Mouse (Mus musculus): ENCODE results near the gene Cxcr4. TPM values are rescaled to one million over a fixed set of nuclear protein-coding genes. Genes with fewer than 3 reads are reported as not detected.

Cxcr4 gene
- polyA plus RNA-seq, 1 experiment from 2014 or later: 1.3 TPM

GRCm38 (mm10) chr1:128540213-128540612 lies 51.9 kb downstream of the Cxcr4 start:
- no peak overlapping the region for H3K4me3 ChIP-seq (ENCODE audit: low read depth, low read length)
- no peaks in the 10 kb centered on the region for H3K27me3 ChIP-seq (replicated peaks; ENCODE audit: control insufficient read depth, insufficient read depth, low read length)
- TF ChIP-seq CTCF (IDR thresholded peaks at IDR 0.05; ENCODE audit: low read depth): no peak
- H3K27ac ChIP-seq (ENCODE audit: low read depth, low read length): no peak overlapping the region
- H3K4me1 ChIP-seq (replicated peaks; ENCODE audit: control insufficient read depth, insufficient read depth, low read length): 0 out of 2 replicates have a peak, but pooled peaks cover 3% of the 10 kb centered on the region
- no peak for ATAC-seq
- 68% methylated on average over 2 of the region's 2 CpGs for WGBS
- no peaks in the 10 kb centered on the region for H3K36me3 ChIP-seq (ENCODE audit: control insufficient read depth, insufficient read depth)
- no peak overlapping the region for H3K4me2 ChIP-seq (replicated peaks; ENCODE audit: low read depth)
- H3K9ac ChIP-seq (ENCODE audit: low read depth, low read length): no peak overlapping the region
- H3K9me3 ChIP-seq (ENCODE audit: control insufficient read depth): no peaks in the 10 kb centered on the region

- H3K4me2 ChIP-seq (replicated peaks; ENCODE audit: low read depth): no peak overlapping the region
- no peaks in the 10 kb centered on the region for H3K36me3 ChIP-seq (ENCODE audit: control insufficient read depth, insufficient read depth)
- TF ChIP-seq CTCF (IDR thresholded peaks at IDR 0.05; ENCODE audit: low read depth): no peak
- H3K27me3 ChIP-seq (replicated peaks; ENCODE audit: control insufficient read depth, insufficient read depth, low read length): no peaks in the 10 kb centered on the region
- no peak overlapping the region for H3K27ac ChIP-seq (ENCODE audit: low read depth, low read length)
- H3K4me3 ChIP-seq (ENCODE audit: low read depth, low read length): no peak overlapping the region
- H3K4me1 ChIP-seq (replicated peaks; ENCODE audit: control insufficient read depth, insufficient read depth, low read length): 0 out of 2 replicates have a peak, but pooled peaks cover 3% of the 10 kb centered on the region
- WGBS: 73% methylated on average over 10 of the region's 10 CpGs
- no peak overlapping the region for H3K9ac ChIP-seq (ENCODE audit: low read depth, low read length)
- no peaks in the 10 kb centered on the region for H3K9me3 ChIP-seq (ENCODE audit: control insufficient read depth)
- ATAC-seq: no peak
Measured at GRCm38 (mm10) chr1:128539555-128539954, 52.5 kb downstream of the Cxcr4 start.

Other genes with a start within 250 kb of the Cxcr4 start
- 56.7 and 59.6 TPM in 2 replicates for gene Mcm6, start 232.6 kb downstream of the Cxcr4 start, polyA plus RNA-seq (2015; fragmentation: Nextera tagmentation; extraction: Ambion mirVana)
- gene Dars, start 174.9 kb downstream of the Cxcr4 start, polyA plus RNA-seq (2015; fragmentation: Nextera tagmentation; extraction: Ambion mirVana): 68.0 and 69.0 TPM in 2 replicates

All from intestine, postnatal 0 days (tissue).